Mouse (Mus musculus): ENCODE results near the gene Gpr3. TPM values are rescaled to one million over a fixed set of nuclear protein-coding genes. Genes with fewer than 3 reads are reported as not detected.

Gpr3 gene
- total and polyA plus RNA-seq, 2 experiments from 2014 or later, result 4.5 to 10.8 TPM

- Histone ChIP-seq H3K4me3 (ENCODE audit: low read depth, low read length) (no peak overlapping the region), H3K4me2 (ENCODE audit: low read depth, low read length, poor library complexity, severe bottlenecking) (no peak overlapping the region), H3K27ac (ENCODE audit: low read depth, low read length) (peak overlapping the region; percentile 43; the same call in 1 of the 2 replicates), H3K27me3 (ENCODE audit: insufficient read depth, low read length) (no peaks in the 10 kb centered on the region), H3K36me3 (ENCODE audit: insufficient read depth, low read length) (peaks cover under 1% of the 10 kb centered on the region; the same call in 1 of the 2 replicates), H3K4me1 (ENCODE audit: insufficient read depth, low read length) (peaks cover 19% of the 10 kb centered on the region), H3K9ac (replicated peaks; ENCODE audit: low read length, poor library complexity, severe bottlenecking) (no peak overlapping the region), H3K9me3 (ENCODE audit: low read length) (no peaks in the 10 kb centered on the region)
- 59% methylated on average over 8 of the region's 8 CpGs for WGBS
- ATAC-seq (ENCODE audit: low FRiP score) (no peak), DNase-seq (ENCODE audit: low spot score) (peak; percentile 82)
- peak; percentile 73 for TF ChIP-seq CTCF (IDR thresholded peaks at IDR 0.05)
Measured at GRCm38 (mm10) chr4:133201006-133201771, 11.1 kb downstream of the Gpr3 start.

- Histone ChIP-seq H3K9me3 (ENCODE audit: low read length) (no peaks in the 10 kb centered on the region), H3K27ac (ENCODE audit: low read depth, low read length) (peak overlapping the region; percentile 43), H3K27me3 (ENCODE audit: insufficient read depth, low read length) (no peaks in the 10 kb centered on the region), H3K36me3 (ENCODE audit: insufficient read depth, low read length) (peaks cover 6% of the 10 kb centered on the region), H3K4me2 (ENCODE audit: low read depth, low read length, poor library complexity, severe bottlenecking) (0 out of 2 replicates have a peak overlapping the region, but pooled peaks have one; percentile 3), H3K4me1 (ENCODE audit: insufficient read depth, low read length) (peaks cover 19% of the 10 kb centered on the region), H3K9ac (replicated peaks; ENCODE audit: low read length, poor library complexity, severe bottlenecking) (no peak overlapping the region), H3K4me3 (ENCODE audit: low read depth, low read length) (no peak overlapping the region)
- ATAC-seq (ENCODE audit: low FRiP score) (no peak), DNase-seq (ENCODE audit: low spot score) (peak; percentile 38)
- no peak for TF ChIP-seq CTCF (IDR thresholded peaks at IDR 0.05)
- WGBS, result 44% methylated on average over 21 of the region's 21 CpGs
Measured at GRCm38 (mm10) chr4:133200343-133200742, 12.0 kb downstream of the Gpr3 start.

DNA sequence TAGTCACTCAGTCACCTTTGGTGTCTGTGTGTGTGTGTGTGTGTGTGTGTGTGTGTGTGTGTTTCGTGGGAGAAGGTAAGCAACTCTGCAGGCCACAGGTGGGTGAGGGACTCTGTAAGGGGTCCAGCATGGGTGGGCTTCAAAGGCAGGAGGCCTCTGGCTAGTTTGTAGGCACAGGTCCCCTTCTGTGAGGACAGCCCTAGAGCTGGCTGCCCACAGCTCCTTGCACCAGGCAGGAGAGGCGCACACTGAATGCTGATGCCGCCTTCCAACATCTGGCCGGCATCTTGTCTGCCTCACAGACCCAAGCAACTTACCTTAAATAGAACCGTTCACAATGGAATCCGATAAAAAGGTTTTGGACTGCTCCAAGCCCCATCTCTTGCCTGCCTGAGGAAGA, 12.6 kb downstream of the Gpr3 start:
- H3K27me3 ChIP-seq (ENCODE audit: insufficient read depth, low read length), result no peaks in the 10 kb centered on the region
- no peak for TF ChIP-seq CTCF (IDR thresholded peaks at IDR 0.05)
- H3K4me3 ChIP-seq (ENCODE audit: low read depth, low read length), result no peak overlapping the region
- H3K4me1 ChIP-seq (ENCODE audit: insufficient read depth, low read length), result peaks cover 19% of the 10 kb centered on the region
- H3K9me3 ChIP-seq (ENCODE audit: low read length), result no peaks in the 10 kb centered on the region
- no peak overlapping the region for H3K4me2 ChIP-seq (ENCODE audit: low read depth, low read length, poor library complexity, severe bottlenecking)
- H3K27ac ChIP-seq (ENCODE audit: low read depth, low read length), result no peak overlapping the region; the same call in 1 of the 2 replicates
- 70% methylated on average over 6 of the region's 6 CpGs for WGBS
- ATAC-seq (ENCODE audit: low FRiP score), result no peak
- DNase-seq (ENCODE audit: low spot score), result no peak
- H3K9ac ChIP-seq (replicated peaks; ENCODE audit: low read length, poor library complexity, severe bottlenecking), result no peak overlapping the region
- peaks cover 7% of the 10 kb centered on the region for H3K36me3 ChIP-seq (ENCODE audit: insufficient read depth, low read length)

DNA sequence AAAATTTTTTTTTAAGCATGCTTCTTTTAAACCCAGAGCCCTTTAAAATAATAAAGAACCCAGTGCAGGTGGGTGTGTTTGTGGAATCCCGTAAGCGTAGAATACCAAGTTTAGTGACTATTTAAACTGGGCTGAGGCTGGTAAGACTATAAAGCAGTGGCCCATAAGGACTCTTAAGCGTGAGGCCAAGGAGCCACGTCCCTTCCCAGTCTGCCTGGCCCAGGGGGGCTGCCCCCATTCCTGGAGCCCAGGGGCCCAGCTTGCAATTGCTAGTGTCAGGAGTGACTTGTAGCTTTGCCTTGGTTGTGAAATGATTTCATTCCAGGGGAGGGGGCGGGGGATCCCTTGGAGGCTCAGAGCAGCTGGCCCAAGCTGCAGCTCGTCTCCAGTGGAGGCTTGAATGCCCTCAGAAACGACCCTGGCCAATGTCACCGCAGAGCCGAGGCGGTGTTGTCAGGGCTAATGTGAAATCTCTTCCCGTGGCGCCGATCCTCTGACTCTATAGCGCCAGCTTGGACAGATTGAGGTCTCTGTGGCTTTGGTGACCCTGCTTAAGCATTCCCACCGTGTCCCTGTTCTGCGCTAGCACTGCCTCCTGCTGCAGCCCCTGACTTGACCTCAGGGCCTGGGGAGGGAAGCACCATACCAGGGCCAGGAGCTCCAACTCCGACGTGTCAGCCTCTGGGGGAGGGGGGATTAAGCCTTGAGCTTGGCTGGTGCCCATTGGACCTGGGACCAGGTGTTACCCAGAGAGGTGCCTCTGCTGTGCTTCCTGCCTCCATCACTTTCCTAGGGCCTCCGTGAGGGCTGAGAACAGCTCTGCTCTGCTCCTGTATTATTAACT, 13.8 kb downstream of the Gpr3 start:
- Histone ChIP-seq H3K9ac (replicated peaks; ENCODE audit: low read length, poor library complexity, severe bottlenecking) (no peak overlapping the region), H3K27me3 (ENCODE audit: insufficient read depth, low read length) (no peaks in the 10 kb centered on the region), H3K4me1 (ENCODE audit: insufficient read depth, low read length) (peaks cover 19% of the 10 kb centered on the region), H3K36me3 (ENCODE audit: insufficient read depth, low read length) (peaks cover 14% of the 10 kb centered on the region), H3K4me2 (ENCODE audit: low read depth, low read length, poor library complexity, severe bottlenecking) (peak overlapping the region; percentile 6; the same call in 1 of the 2 replicates), H3K27ac (ENCODE audit: low read depth, low read length) (peak overlapping the region; percentile 72), H3K9me3 (ENCODE audit: low read length) (no peaks in the 10 kb centered on the region), H3K4me3 (ENCODE audit: low read depth, low read length) (no peak overlapping the region)
- peak; percentile 10; the same call in 1 of the 2 replicates for TF ChIP-seq CTCF (IDR thresholded peaks at IDR 0.05)
- ATAC-seq (ENCODE audit: low FRiP score) (no peak), DNase-seq (ENCODE audit: low spot score) (peak; percentile 58)
- WGBS, result 17% methylated on average over 19 of the region's 19 CpGs

DNA sequence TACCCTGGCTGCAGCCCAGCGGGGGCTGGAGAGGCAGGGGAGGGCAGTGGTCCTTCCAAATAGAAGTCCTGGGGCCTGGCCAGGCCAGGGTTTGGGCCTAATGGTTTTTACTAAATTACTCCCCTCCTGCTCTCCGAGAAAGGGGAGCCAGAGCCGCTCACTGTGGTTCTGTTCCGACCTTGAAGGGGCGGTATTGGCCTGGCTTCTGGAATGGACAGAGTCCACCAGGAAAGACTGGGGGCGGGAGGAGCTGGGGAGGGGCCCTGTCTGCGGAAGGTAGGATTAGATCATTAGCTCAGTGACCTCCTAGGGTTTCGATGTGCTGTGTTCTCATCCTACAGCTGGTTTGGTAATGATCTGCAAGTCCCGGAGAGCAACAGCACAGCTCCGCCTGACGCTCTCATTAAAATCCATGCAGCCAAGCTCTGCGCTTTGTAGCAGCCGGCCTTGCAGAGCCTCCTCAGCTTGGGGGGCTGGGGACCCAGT, 14.5 kb downstream of the Gpr3 start:
- 20% methylated on average over 13 of the region's 13 CpGs for WGBS
- no peaks in the 10 kb centered on the region for H3K9me3 ChIP-seq (ENCODE audit: low read length)
- no peak for TF ChIP-seq CTCF (IDR thresholded peaks at IDR 0.05)
- no peaks in the 10 kb centered on the region for H3K27me3 ChIP-seq (ENCODE audit: insufficient read depth, low read length)
- DNase-seq (ENCODE audit: low spot score), result peak; percentile 69
- H3K4me3 ChIP-seq (ENCODE audit: low read depth, low read length), result no peak overlapping the region
- H3K4me1 ChIP-seq (ENCODE audit: insufficient read depth, low read length), result peaks cover 19% of the 10 kb centered on the region
- H3K27ac ChIP-seq (ENCODE audit: low read depth, low read length), result peak overlapping the region; percentile 72
- H3K36me3 ChIP-seq (ENCODE audit: insufficient read depth, low read length), result peaks cover 16% of the 10 kb centered on the region
- no peak overlapping the region for H3K4me2 ChIP-seq (ENCODE audit: low read depth, low read length, poor library complexity, severe bottlenecking)
- no peak for ATAC-seq (ENCODE audit: low FRiP score)
- H3K9ac ChIP-seq (replicated peaks; ENCODE audit: low read length, poor library complexity, severe bottlenecking), result no peak overlapping the region; the same call in 1 of the 2 replicates
